Comparison of ENCODE assay signal across 21 mouse cellular contexts in genomic region chr10:99331876-99332275, GRCm38 (mm10).
DNase-seq lines count a peak whose midpoint lies in the region; ATAC-seq and TF ChIP-seq lines count a peak whose summit lies in the region.
"Had no signal": no experiment of that assay in that cellular context is flagged by ENCODE, and none has a peak within 500 bp of the region (broad histone marks: within the 10 kb centered on the region; RNA-seq: fewer than 3 reads in every experiment).

No protein-coding gene starts in this region.

- no peak overlapping the region for H3K9ac ChIP-seq in kidney, postnatal 0 days (ENCODE audit: low read depth, low read length)
- no peak overlapping the region for H3K9ac ChIP-seq in stomach, embryonic 16.5 days (ENCODE audit: low read length)
- H3K9ac ChIP-seq: forebrain, embryonic 12.5 days; hindbrain, embryonic 15.5 days; kidney, embryonic 15.5 days; liver, embryonic 15.5 days; stomach, embryonic 15.5 days had no signal

- H3K4me3 ChIP-seq in kidney, postnatal 0 days (replicated peaks; ENCODE audit: low read depth, low read length), result no peak overlapping the region
- no peak overlapping the region for H3K4me3 ChIP-seq in stomach, embryonic 16.5 days (replicated peaks; ENCODE audit: low read length)
- H3K4me3 ChIP-seq: forebrain, embryonic 12.5 days; hindbrain, embryonic 15.5 days; kidney, embryonic 15.5 days; limb, embryonic 10.5 days; liver, embryonic 15.5 days; stomach, embryonic 15.5 days had no signal

- no peak for ATAC-seq in kidney, postnatal 0 days (replicated peaks; ENCODE audit: low FRiP score, low read depth)
- ATAC-seq in stomach, embryonic 16.5 days (ENCODE audit: insufficient read depth, low FRiP score), result peak; percentile 29; the same call in 1 of the 2 replicates

- DNase-seq in heart, adult 18-20 months, result peak; percentile 36 to 37
- no peak for DNase-seq in heart, postnatal 14 days
- DNase-seq in kidney, postnatal 0 days (ENCODE audit: low spot score), result peak; percentile 41
- DNase-seq in kidney, adult 11 months, result no peak
- peak; percentile 24 for DNase-seq in lung, postnatal 36 days
- DNase-seq in lung, postnatal 14 days, result no peak
- DNase-seq in retina, postnatal 1 day, result no peak
- DNase-seq: adrenal gland, postnatal 36 days; cerebellum, adult 9-10 months; gastrocnemius, postnatal 36 days; liver; right cerebral cortex, adult 18-20 months; right cerebral cortex, postnatal 4 days had no signal

- H3K4me1 ChIP-seq in kidney, postnatal 0 days (replicated peaks; ENCODE audit: insufficient read depth, low read length), result no peaks in the 10 kb centered on the region
- H3K4me1 ChIP-seq in stomach, embryonic 16.5 days (ENCODE audit: control insufficient read depth, insufficient read depth, low read length), result no peaks in the 10 kb centered on the region
- H3K4me1 ChIP-seq: forebrain, embryonic 12.5 days; hindbrain, embryonic 15.5 days; liver, embryonic 15.5 days; stomach, embryonic 15.5 days had no signal

- no peak for TF ChIP-seq CTCF in kidney, postnatal 0 days (IDR thresholded peaks at IDR 0.05; ENCODE audit: low read depth)

- no peaks in the 10 kb centered on the region for H3K36me3 ChIP-seq in kidney, postnatal 0 days (ENCODE audit: insufficient read depth, low read length)
- no peaks in the 10 kb centered on the region for H3K36me3 ChIP-seq in stomach, embryonic 16.5 days (ENCODE audit: control insufficient read depth, insufficient read depth, low read length)
- H3K36me3 ChIP-seq: forebrain, embryonic 12.5 days; hindbrain, embryonic 15.5 days; kidney, embryonic 15.5 days; limb, embryonic 10.5 days; liver, embryonic 15.5 days; stomach, embryonic 15.5 days had no signal

- intact Hi-C loops in heart, postnatal 14 days (cut with DNase I), result loop anchor here (5.0 kb wide), 3 partner anchors 45 to 130 kb away; partner anchors contain the start of gene Dusp6

- WGBS in kidney, postnatal 0 days, result 67% methylated on average over 12 of the region's 12 CpGs
- 80% methylated on average over 12 of the region's 12 CpGs for WGBS in stomach, embryonic 16.5 days

- no peak overlapping the region for H3K27ac ChIP-seq in kidney, postnatal 0 days
- no peak overlapping the region for H3K27ac ChIP-seq in stomach, embryonic 16.5 days (ENCODE audit: low read length)
- H3K27ac ChIP-seq: forebrain, embryonic 12.5 days; hindbrain, embryonic 15.5 days; kidney, embryonic 15.5 days; liver, embryonic 15.5 days; macrophage; stomach, embryonic 15.5 days had no signal

- no peaks in the 10 kb centered on the region for H3K27me3 ChIP-seq in kidney, postnatal 0 days (ENCODE audit: insufficient read depth, low read length)
- no peaks in the 10 kb centered on the region for H3K27me3 ChIP-seq in stomach, embryonic 16.5 days (ENCODE audit: control insufficient read depth, insufficient read depth, low read length)
- H3K27me3 ChIP-seq: forebrain, embryonic 12.5 days; hindbrain, embryonic 15.5 days; kidney, embryonic 15.5 days; liver, embryonic 15.5 days; stomach, embryonic 15.5 days had no signal

- no peak overlapping the region for H3K4me2 ChIP-seq in kidney, postnatal 0 days (ENCODE audit: low read length)
- H3K4me2 ChIP-seq in stomach, embryonic 16.5 days (ENCODE audit: low read depth, low read length), result no peak overlapping the region
- H3K4me2 ChIP-seq: forebrain, embryonic 12.5 days; hindbrain, embryonic 15.5 days; kidney, embryonic 15.5 days; liver, embryonic 15.5 days; stomach, embryonic 15.5 days had no signal

- no peaks in the 10 kb centered on the region for H3K9me3 ChIP-seq in kidney, postnatal 0 days (replicated peaks; ENCODE audit: low read length)
- no peaks in the 10 kb centered on the region for H3K9me3 ChIP-seq in stomach, embryonic 16.5 days (replicated peaks; ENCODE audit: control insufficient read depth, low read length)
- H3K9me3 ChIP-seq: forebrain, embryonic 12.5 days; hindbrain, embryonic 15.5 days; kidney, embryonic 15.5 days; limb, embryonic 10.5 days; liver, embryonic 15.5 days; stomach, embryonic 15.5 days had no signal

Comparison
In these comparisons a context has a peak if more than half of its experiments do, and no peak if none do; other contexts are left out.
1. DNase-seq: peak in heart, adult 18-20 months (2 of 2), kidney, postnatal 0 days (single experiment) and lung, postnatal 36 days (single experiment); none in heart, postnatal 14 days (0 of 2), kidney, adult 11 months (single experiment), lung, postnatal 14 days (single experiment) and retina, postnatal 1 day (single experiment).